Mouse (Mus musculus) liver, embryonic 15.5 days (tissue): Measurements from ENCODE around the gene Siah3. TPM values are rescaled to one million over a fixed set of nuclear protein-coding genes. Genes with fewer than 3 reads are reported as not detected.

ENCODE experiments used
- ATAC-seq: fragments of 200-750 bp; cut with Nextera tagmentation; 2 replicates; pipeline ENCODE4 v1.8.0; 2017; ENCODE audit warnings: moderate number of reproducible peaks, mild to moderate bottlenecking, moderate library complexity; ENCODE audit not compliant: insufficient read depth
- H3K27ac ChIP-seq: fragments of 300-500 bp; sonication (generic); replicated peaks from 2 replicates; pipeline ENCODE4 v1.5.1; 2015; ENCODE audit warnings: mild to moderate bottlenecking, inconsistent platforms
- H3K27me3 ChIP-seq: fragments of 300-500 bp; sonication (generic); 2 replicates; pipeline ENCODE4 v1.6.1; 2015; ENCODE audit warnings: mild to moderate bottlenecking, inconsistent platforms
- H3K36me3 ChIP-seq: fragments of 300-500 bp; sonication (generic); replicated peaks from 2 replicates; pipeline ENCODE4 v1.6.1; 2015; ENCODE audit warnings: moderate library complexity, mild to moderate bottlenecking, inconsistent platforms
- H3K4me1 ChIP-seq: fragments of 300-500 bp; sonication (generic); replicated peaks from 2 replicates; pipeline ENCODE4 v1.6.1; 2015; ENCODE audit warnings: inconsistent platforms
- H3K4me2 ChIP-seq: fragments of 300-500 bp; sonication (generic); 2 replicates; pipeline ENCODE4 v1.6.1; 2015; ENCODE audit warnings: moderate library complexity, mild to moderate bottlenecking, inconsistent platforms
- H3K4me3 ChIP-seq: fragments of 300-500 bp; sonication (generic); replicated peaks from 2 replicates; pipeline ENCODE4 v1.5.1; 2015; ENCODE audit warnings: mild to moderate bottlenecking, inconsistent platforms
- H3K9ac ChIP-seq: fragments of 300-500 bp; sonication (generic); 2 replicates; pipeline ENCODE4 v1.6.1; 2015; ENCODE audit warnings: moderate library complexity, mild to moderate bottlenecking, inconsistent platforms
- H3K9me3 ChIP-seq: fragments of 300-500 bp; sonication (generic); replicated peaks from 2 replicates; pipeline ENCODE4 v1.6.1; 2016; ENCODE audit warnings: inconsistent platforms
- WGBS: fragments of 180-500 bp; shearing (Covaris S2); methylation state at CpG from one replicate; pipeline ENCODE4 v1.1.7; 2015; ENCODE audit warnings: mixed read lengths; ENCODE audit not compliant: insufficient replicate concordance; 5-methylcytosine and 5-hydroxymethylcytosine counted together
- polyA plus RNA-seq: library from polyadenylated mRNA; unstranded; fragments of >200 nt; fragmentation: Nextera tagmentation; extraction: Ambion mirVana; gene quantifications from 2 replicates; pipeline ENCODE4 v1.2.1, GENCODE M21; 2015

The Siah3 gene
- polyA plus RNA-seq, 1 experiment from 2014 or later: 0.10 TPM

DNA sequence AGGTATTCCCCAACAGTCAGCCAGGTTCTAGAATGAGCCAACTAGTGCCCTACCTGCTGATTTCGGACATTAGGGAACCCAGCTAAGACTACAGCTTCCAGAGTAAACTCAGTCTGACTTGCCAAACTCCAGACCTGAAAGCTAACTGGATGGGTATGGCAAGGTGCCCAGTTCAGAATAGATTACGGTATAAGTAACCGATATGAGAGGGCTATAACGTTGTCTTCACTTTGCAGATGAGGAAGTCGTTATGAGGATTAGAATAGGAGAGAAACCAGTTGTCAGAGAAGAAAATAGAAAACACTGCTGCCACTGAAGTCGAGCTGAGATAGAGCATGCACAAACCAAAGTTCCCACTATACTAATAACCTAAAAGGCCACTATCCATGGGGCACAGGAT, 123.2 kb downstream of the Siah3 start:
- ATAC-seq: no peak

More for the DNA sequence above, 123.2 kb downstream of the Siah3 start:
- 46% methylated on average over 6 of the region's 6 CpGs for WGBS
- Histone ChIP-seq H3K4me3 (no peak overlapping the region), H3K4me2 (no peak overlapping the region), H3K4me1 (no peaks in the 10 kb centered on the region), H3K27me3 (no peaks in the 10 kb centered on the region), H3K27ac (no peak overlapping the region), H3K9ac (no peak overlapping the region), H3K9me3 (no peaks in the 10 kb centered on the region), H3K36me3 (no peaks in the 10 kb centered on the region)

Other genes starting within 250 kb of the Siah3 start
- gene Cpb2, start 213.7 kb upstream of the Siah3 start, polyA plus RNA-seq: 134 and 143 TPM in 2 replicates
- 11.9 TPM in 2 replicates for gene Zc3h13, start 171.6 kb upstream of the Siah3 start, polyA plus RNA-seq
- not detected in 2 replicates for gene Spert, start 137.1 kb downstream of the Siah3 start, polyA plus RNA-seq
- gene Erich6b, start 186.3 kb downstream of the Siah3 start, polyA plus RNA-seq: not detected in 2 replicates